Mouse (Mus musculus): Measurements from ENCODE around the gene AB124611. TPM values are rescaled to one million over a fixed set of nuclear protein-coding genes. Genes with fewer than 3 reads are reported as not detected.
A peak's percentile ranks its signal among the peaks of the same experiment; 100 is the strongest.

The AB124611 gene
- polyA plus RNA-seq, 1 experiment from 2014 or later, result 4.7 TPM

- H3K27me3 ChIP-seq (replicated peaks), result no peaks in the 10 kb centered on the region
- H3K4me3 ChIP-seq, result no peak overlapping the region
- WGBS, result 94% methylated on average over 8 of the region's 8 CpGs
- no peak; the same call in 1 of the 2 replicates for ATAC-seq (ENCODE audit: low FRiP score, low read depth)
- H3K4me2 ChIP-seq (replicated peaks), result no peak overlapping the region
- H3K36me3 ChIP-seq, result peaks cover 85% of the 10 kb centered on the region
- H3K9me3 ChIP-seq, result no peaks in the 10 kb centered on the region
- no peak overlapping the region for H3K27ac ChIP-seq
- no peaks in the 10 kb centered on the region for H3K4me1 ChIP-seq
- H3K9ac ChIP-seq, result no peak overlapping the region
Observed at GRCm38 (mm10) chr9:21574012-21574801, 48.2 kb downstream of the AB124611 start.

- Histone ChIP-seq H3K4me2 (replicated peaks) (no peak overlapping the region), H3K4me3 (no peak overlapping the region), H3K4me1 (no peaks in the 10 kb centered on the region), H3K9ac (no peak overlapping the region), H3K27ac (no peak overlapping the region), H3K27me3 (replicated peaks) (no peaks in the 10 kb centered on the region), H3K9me3 (no peaks in the 10 kb centered on the region), H3K36me3 (peaks cover 87% of the 10 kb centered on the region)
- ATAC-seq (ENCODE audit: low FRiP score, low read depth), result no peak
- 90% methylated on average over 10 of the region's 10 CpGs for WGBS
Observed at GRCm38 (mm10) chr9:21575253-21575652, 49.3 kb downstream of the AB124611 start.

- H3K4me1 ChIP-seq, result no peaks in the 10 kb centered on the region
- H3K27me3 ChIP-seq (replicated peaks), result no peaks in the 10 kb centered on the region
- ATAC-seq (ENCODE audit: low FRiP score, low read depth), result no peak
- H3K4me2 ChIP-seq (replicated peaks), result no peak overlapping the region
- no peak overlapping the region for H3K27ac ChIP-seq
- peaks cover 84% of the 10 kb centered on the region for H3K36me3 ChIP-seq
- 90% methylated on average over 1 of the region's 1 CpGs for WGBS
- no peaks in the 10 kb centered on the region for H3K9me3 ChIP-seq
- H3K4me3 ChIP-seq, result no peak overlapping the region
- no peak overlapping the region for H3K9ac ChIP-seq
Observed at GRCm38 (mm10) chr9:21576286-21576685, 50.3 kb downstream of the AB124611 start.

GRCm38 (mm10) chr9:21578226-21578625 is 52.2 kb downstream of the AB124611 start:
- Histone ChIP-seq H3K4me3 (no peak overlapping the region), H3K9me3 (no peaks in the 10 kb centered on the region), H3K4me2 (replicated peaks) (no peak overlapping the region), H3K36me3 (peaks cover 82% of the 10 kb centered on the region), H3K27me3 (replicated peaks) (no peaks in the 10 kb centered on the region), H3K4me1 (no peaks in the 10 kb centered on the region), H3K27ac (no peak overlapping the region), H3K9ac (no peak overlapping the region)
- no peak for ATAC-seq (ENCODE audit: low FRiP score, low read depth)
- 75% methylated on average over 3 of the region's 3 CpGs for WGBS

GRCm38 (mm10) chr9:21585401-21585800 is 59.4 kb downstream of the AB124611 start:
- H3K27me3 ChIP-seq (replicated peaks), result no peaks in the 10 kb centered on the region

GRCm38 (mm10) chr9:21587678-21588349 is 61.8 kb downstream of the AB124611 start:
- Histone ChIP-seq H3K27ac (no peak overlapping the region), H3K36me3 (peaks cover 75% of the 10 kb centered on the region), H3K9ac (no peak overlapping the region), H3K4me2 (replicated peaks) (no peak overlapping the region), H3K9me3 (no peaks in the 10 kb centered on the region), H3K4me1 (peaks cover 10% of the 10 kb centered on the region), H3K27me3 (replicated peaks) (no peaks in the 10 kb centered on the region), H3K4me3 (no peak overlapping the region)
- no peak for ATAC-seq (ENCODE audit: low FRiP score, low read depth)
- WGBS, result 92% methylated on average over 23 of the region's 23 CpGs

More at GRCm38 (mm10) chr9:21585401-21585800, 59.4 kb downstream of the AB124611 start:
- Histone ChIP-seq H3K4me3 (no peak overlapping the region), H3K9me3 (no peaks in the 10 kb centered on the region), H3K4me2 (replicated peaks) (no peak overlapping the region), H3K9ac (no peak overlapping the region), H3K36me3 (peaks cover 89% of the 10 kb centered on the region), H3K4me1 (no peaks in the 10 kb centered on the region), H3K27ac (no peak overlapping the region)
- WGBS, result 92% methylated on average over 1 of the region's 1 CpGs
- no peak for ATAC-seq (ENCODE audit: low FRiP score, low read depth)

- ATAC-seq (ENCODE audit: low FRiP score, low read depth), result no peak
- Histone ChIP-seq H3K4me3 (no peak overlapping the region), H3K27me3 (replicated peaks) (no peaks in the 10 kb centered on the region), H3K4me1 (peaks cover 10% of the 10 kb centered on the region), H3K9me3 (no peaks in the 10 kb centered on the region), H3K27ac (no peak overlapping the region), H3K36me3 (peaks cover 70% of the 10 kb centered on the region), H3K4me2 (replicated peaks) (no peak overlapping the region), H3K9ac (no peak overlapping the region)
- 93% methylated on average over 8 of the region's 8 CpGs for WGBS
Observed at GRCm38 (mm10) chr9:21588350-21588749, 62.4 kb downstream of the AB124611 start.

- Histone ChIP-seq H3K9ac (no peak overlapping the region), H3K4me1 (peaks cover 21% of the 10 kb centered on the region), H3K27me3 (replicated peaks) (no peaks in the 10 kb centered on the region), H3K4me2 (replicated peaks) (no peak overlapping the region), H3K36me3 (peaks cover 63% of the 10 kb centered on the region), H3K27ac (no peak overlapping the region), H3K4me3 (no peak overlapping the region), H3K9me3 (no peaks in the 10 kb centered on the region)
- 95% methylated on average over 5 of the region's 5 CpGs for WGBS
- no peak for ATAC-seq (ENCODE audit: low FRiP score, low read depth)
Observed at GRCm38 (mm10) chr9:21589538-21589937, 63.6 kb downstream of the AB124611 start.

GRCm38 (mm10) chr9:21591127-21591830 is 65.3 kb downstream of the AB124611 start:
- WGBS, result 90% methylated on average over 6 of the region's 6 CpGs
- H3K9ac ChIP-seq, result no peak overlapping the region
- H3K4me1 ChIP-seq, result peaks cover 24% of the 10 kb centered on the region
- H3K27ac ChIP-seq, result no peak overlapping the region
- ATAC-seq (ENCODE audit: low FRiP score, low read depth), result no peak
- no peaks in the 10 kb centered on the region for H3K9me3 ChIP-seq
- H3K4me3 ChIP-seq, result peak overlapping the region; percentile 97; the same call in 1 of the 2 replicates
- H3K36me3 ChIP-seq, result peaks cover 58% of the 10 kb centered on the region
- H3K4me2 ChIP-seq (replicated peaks), result peak overlapping the region; percentile 93
- no peaks in the 10 kb centered on the region for H3K27me3 ChIP-seq (replicated peaks)

GRCm38 (mm10) chr9:21591831-21592702 is 66.1 kb downstream of the AB124611 start:
- Histone ChIP-seq H3K36me3 (peaks cover 52% of the 10 kb centered on the region), H3K27ac (no peak overlapping the region), H3K4me1 (peaks cover 24% of the 10 kb centered on the region), H3K4me2 (replicated peaks) (peak overlapping the region; percentile 93), H3K9ac (peak overlapping the region; percentile 46), H3K27me3 (replicated peaks) (no peaks in the 10 kb centered on the region), H3K9me3 (no peaks in the 10 kb centered on the region), H3K4me3 (peak overlapping the region; percentile 97)
- ATAC-seq (ENCODE audit: low FRiP score, low read depth), result peak; percentile 79
- WGBS, result 21% methylated on average over 17 of the region's 17 CpGs

GRCm38 (mm10) chr9:21592703-21593121 is 66.7 kb downstream of the AB124611 start, which contains the start of the genes Timm29 and Yipf2:
TSS of gene Timm29 (plus strand) at chr9:21592722.
TSS of gene Yipf2 (minus strand) at chr9:21592828.
- Histone ChIP-seq H3K36me3 (peaks cover 45% of the 10 kb centered on the region), H3K27me3 (replicated peaks) (no peaks in the 10 kb centered on the region), H3K4me2 (replicated peaks) (peak within 1 kb of the TSS; percentile 93), H3K4me3 (peak within 1 kb of the TSS; percentile 97), H3K9me3 (no peaks in the 10 kb centered on the region), H3K27ac (peak within 1 kb of the TSS; percentile 76; the same call in 1 of the 2 replicates), H3K9ac (peak within 1 kb of the TSS; percentile 93), H3K4me1 (peaks cover 24% of the 10 kb centered on the region)
- ATAC-seq (ENCODE audit: low FRiP score, low read depth), result peak; percentile 88
- under 1% methylated on average over 30 of the region's 30 CpGs for WGBS
